Mouse (Mus musculus) yolk sac, embryonic 10.5 days (tissue): ENCODE measurements around the gene Olfr1015.

ENCODE experiments used
- DNase-seq: peaks from one replicate; pipeline ENCODE4 v3.0.0-alpha.2; 2017; ENCODE audit warnings: low spot score

Olfr1015 gene

DNA sequence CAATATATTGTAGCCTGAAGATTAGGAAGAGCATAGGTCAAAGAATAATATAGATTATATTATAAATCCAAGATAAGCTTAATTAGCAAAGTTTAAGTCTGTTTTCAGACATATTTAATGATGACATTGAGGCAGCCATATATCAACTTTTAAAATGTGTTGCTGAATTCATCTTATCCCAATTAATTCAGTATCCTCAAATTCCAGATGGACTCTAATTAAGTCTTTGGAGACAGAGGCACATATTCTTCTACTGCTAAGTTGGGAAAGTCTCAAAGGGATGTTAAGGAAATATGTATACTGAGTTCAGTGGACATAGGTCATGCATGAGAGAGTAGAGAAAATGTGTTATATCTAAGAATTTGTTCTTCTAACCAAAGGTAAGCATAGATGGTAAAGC lies at the start of gene Olfr1015:
TSS of gene Olfr1015 (plus strand) at position 301 of the 400 bp plus-strand sequence.
- DNase-seq: no peak

DNA sequence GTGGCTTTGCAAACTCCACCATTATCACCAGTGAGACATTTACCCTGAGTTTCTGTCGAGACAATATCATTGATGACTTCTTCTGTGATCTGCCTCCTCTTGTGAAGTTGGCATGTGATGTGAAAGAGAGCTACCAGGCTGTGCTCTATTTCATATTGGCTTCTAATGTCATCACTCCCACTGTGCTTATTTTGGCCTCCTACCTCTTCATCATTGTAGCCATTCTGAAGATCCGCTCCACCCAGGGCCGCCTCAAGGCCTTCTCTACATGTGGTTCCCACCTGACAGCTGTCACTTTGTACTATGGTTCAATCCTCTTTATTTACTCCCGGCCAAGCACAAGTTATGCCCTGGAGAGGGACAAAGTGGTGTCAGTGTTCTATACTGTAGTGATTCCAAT lies 28.0 kb upstream of the Olfr1015 start:
- DNase-seq: no peak

DNA sequence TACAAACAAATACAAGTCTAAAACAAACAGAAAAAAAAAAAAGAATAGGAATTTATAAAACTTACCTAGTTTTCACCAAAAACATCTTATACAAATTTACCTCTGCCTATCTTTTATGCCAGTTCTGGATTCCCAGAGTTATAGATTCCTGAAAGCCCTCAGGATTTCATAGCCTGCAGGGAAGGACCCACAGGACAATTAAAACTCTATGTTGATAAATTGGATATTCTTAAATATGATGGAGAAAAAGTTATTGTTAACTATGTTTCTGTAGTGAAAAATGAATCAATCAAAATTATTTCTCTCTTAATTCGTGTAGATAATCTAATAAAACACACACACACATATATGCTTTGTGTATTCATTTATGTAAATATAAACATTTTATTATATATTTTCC lies 19.2 kb upstream of the Olfr1015 start, which contains the start of gene Olfr1012:
TSS of gene Olfr1012 (minus strand) at position 101 of the 400 bp plus-strand sequence.
- DNase-seq: no peak

DNA sequence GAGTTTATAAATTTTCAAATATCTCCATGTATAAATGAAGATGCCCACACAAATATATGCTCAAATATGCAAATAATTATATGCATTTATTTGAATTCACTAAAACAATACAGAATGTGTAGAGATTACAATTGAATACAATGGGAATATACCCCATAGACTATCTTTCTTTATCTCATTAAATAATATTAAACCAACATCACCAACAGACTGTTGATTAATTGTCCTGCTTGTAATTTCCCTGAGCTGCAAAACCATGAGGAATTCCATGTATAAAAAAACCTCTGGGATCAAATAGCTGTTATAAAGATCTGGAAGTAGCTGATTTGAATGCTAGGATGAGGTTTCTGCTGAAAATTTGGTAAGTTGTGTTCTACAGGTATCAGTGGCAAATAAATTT lies 15.0 kb upstream of the Olfr1015 start, which contains the start of gene Olfr1013:
TSS of gene Olfr1013 (plus strand) at position 301 of the 400 bp plus-strand sequence.
- DNase-seq: no peak

DNA sequence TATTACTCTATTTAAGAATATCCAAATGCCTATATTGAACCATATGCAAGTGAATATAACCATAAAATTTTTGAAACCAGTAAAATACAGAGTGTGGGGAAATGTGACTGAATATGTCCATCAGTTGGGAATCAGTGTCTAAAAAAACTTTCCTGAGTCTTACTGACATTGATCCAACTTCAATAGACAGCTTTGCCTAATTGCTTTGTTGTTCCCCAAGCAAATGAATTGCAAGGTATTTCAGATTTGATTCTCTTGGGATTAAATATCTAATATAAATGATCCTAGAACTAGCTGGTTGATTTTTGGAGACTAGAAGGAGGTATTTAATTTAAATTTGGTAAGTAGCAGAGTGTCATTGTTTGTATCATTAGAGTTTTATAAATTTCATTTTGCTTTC lies 9.4 kb upstream of the Olfr1015 start, which contains the start of gene Olfr1014:
TSS of gene Olfr1014 (plus strand) at position 301 of the 400 bp plus-strand sequence.
- no peak for DNase-seq

DNA sequence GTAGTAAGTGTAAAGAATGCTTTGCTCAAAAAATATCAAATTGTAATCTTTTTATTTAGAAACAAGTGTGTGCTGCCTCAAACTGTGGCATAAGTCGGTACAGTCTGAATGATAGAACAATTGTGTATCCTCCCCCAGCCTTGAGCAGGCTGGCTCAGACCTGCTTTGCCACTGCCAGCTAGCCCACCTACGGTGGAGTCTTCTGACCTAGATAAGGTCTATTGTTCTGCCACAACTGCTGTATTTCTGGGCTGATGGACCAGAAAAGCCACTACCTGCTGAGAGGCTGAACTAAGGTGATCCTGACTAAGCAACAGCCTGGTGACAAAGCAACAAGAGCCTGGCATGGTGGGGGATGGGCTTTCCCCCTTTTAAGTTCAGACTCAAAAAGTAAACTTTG lies 10.5 kb downstream of the Olfr1015 start:
- no peak for DNase-seq

DNA sequence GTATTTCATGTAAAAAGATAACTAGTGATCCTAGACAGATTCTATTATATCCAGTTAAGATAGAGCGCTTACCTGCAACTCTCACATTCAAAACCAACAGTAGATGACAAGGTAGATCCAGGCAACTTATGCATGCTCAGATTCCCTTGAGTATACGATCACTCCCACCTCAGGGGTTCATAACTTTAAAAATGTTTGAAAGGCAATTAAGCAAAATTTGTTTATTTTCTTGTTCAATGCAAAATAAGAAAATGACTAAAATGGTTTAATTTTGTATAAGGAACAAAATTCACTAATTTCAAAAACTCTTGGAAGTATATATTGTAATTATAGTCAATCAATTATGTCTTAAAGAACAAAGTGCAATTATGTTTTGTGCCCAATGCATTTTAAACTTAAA lies 20.6 kb downstream of the Olfr1015 start, which contains the start of gene Olfr1016:
TSS of gene Olfr1016 (minus strand) at position 101 of the 400 bp plus-strand sequence.
- DNase-seq: no peak

DNA sequence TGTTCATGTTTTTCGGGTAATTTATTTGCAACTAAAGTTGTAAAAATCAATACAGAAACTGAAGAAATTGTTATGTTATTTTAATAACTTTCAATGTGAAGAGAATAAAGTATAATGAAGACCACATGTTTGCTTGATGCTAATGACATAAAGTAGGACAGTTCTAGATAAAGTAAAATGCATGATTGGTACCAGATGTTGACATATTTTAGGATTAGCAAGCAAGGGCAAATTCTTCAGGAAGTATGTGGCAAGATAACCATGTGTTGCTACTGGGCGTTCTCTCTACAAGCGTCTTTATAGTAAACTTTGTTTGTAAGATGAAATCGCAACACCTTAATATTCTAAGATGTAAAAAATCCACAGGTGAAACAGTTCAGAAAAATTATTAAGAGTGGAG lies 22.7 kb downstream of the Olfr1015 start:
- DNase-seq: no peak

DNA sequence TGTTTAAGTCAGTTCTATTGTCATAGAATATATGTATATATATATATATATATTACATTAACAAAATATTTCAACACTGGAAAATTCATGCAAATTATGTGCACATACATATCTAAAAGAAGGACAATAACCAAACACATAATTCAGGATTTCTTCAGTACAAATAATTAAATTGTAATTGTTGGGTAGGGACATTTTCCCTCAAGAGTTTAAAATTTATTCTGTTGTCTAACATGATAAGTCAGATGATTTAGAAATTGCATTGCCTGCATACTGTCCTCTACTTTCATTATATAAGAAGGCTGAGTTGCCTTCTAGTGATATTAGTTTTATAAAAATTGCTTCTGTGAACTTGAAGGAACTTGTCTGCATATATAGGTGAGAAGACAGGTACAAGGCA lies 36.4 kb downstream of the Olfr1015 start, which contains the start of gene Olfr1018:
TSS of gene Olfr1018 (plus strand) at position 301 of the 400 bp plus-strand sequence.
- no peak for DNase-seq
